Mouse (Mus musculus) spleen, adult 2 months (tissue): Measurements from ENCODE around the gene Chac2.

Experiments used
- CTCF ChIP-seq: fragments of 200-500 bp; IDR thresholded peaks from 2 replicates; pipeline ENCODE4 v1.5.1; 2011; ENCODE audit warnings: mild to moderate bottlenecking, inconsistent platforms; ENCODE audit not compliant: insufficient read depth, insufficient read length, insufficient replicate concordance; ENCODE audit errors: extremely low read depth
- POLR2A ChIP-seq: fragments of 200-500 bp; IDR thresholded peaks from 2 replicates; pipeline ENCODE4 v1.6.1; 2011; ENCODE audit warnings: low read depth, low read length, inconsistent platforms

GRCm38 (mm10) chr11:30986625-30987017 lies 471 bp upstream of the Chac2 start:
- TF ChIP-seq CTCF, result no peak
- TF ChIP-seq POLR2A, result no peak
